Mouse (Mus musculus) liver, embryonic 15.5 days (tissue): ENCODE data around the gene Abcb5. TPM values are rescaled to one million over a fixed set of nuclear protein-coding genes. Genes with fewer than 3 reads are reported as not detected.

Experiments used
- ATAC-seq: fragments of 200-750 bp; cut with Nextera tagmentation; 2 replicates; pipeline ENCODE4 v1.8.0; 2017; ENCODE audit warnings: moderate number of reproducible peaks, mild to moderate bottlenecking, moderate library complexity; ENCODE audit not compliant: insufficient read depth
- H3K27ac ChIP-seq: fragments of 300-500 bp; sonication (generic); replicated peaks from 2 replicates; pipeline ENCODE4 v1.5.1; 2015; ENCODE audit warnings: mild to moderate bottlenecking, inconsistent platforms
- H3K27me3 ChIP-seq: fragments of 300-500 bp; sonication (generic); 2 replicates; pipeline ENCODE4 v1.6.1; 2015; ENCODE audit warnings: mild to moderate bottlenecking, inconsistent platforms
- H3K36me3 ChIP-seq: fragments of 300-500 bp; sonication (generic); replicated peaks from 2 replicates; pipeline ENCODE4 v1.6.1; 2015; ENCODE audit warnings: moderate library complexity, mild to moderate bottlenecking, inconsistent platforms
- H3K4me1 ChIP-seq: fragments of 300-500 bp; sonication (generic); replicated peaks from 2 replicates; pipeline ENCODE4 v1.6.1; 2015; ENCODE audit warnings: inconsistent platforms
- H3K4me2 ChIP-seq: fragments of 300-500 bp; sonication (generic); 2 replicates; pipeline ENCODE4 v1.6.1; 2015; ENCODE audit warnings: moderate library complexity, mild to moderate bottlenecking, inconsistent platforms
- H3K4me3 ChIP-seq: fragments of 300-500 bp; sonication (generic); replicated peaks from 2 replicates; pipeline ENCODE4 v1.5.1; 2015; ENCODE audit warnings: mild to moderate bottlenecking, inconsistent platforms
- H3K9ac ChIP-seq: fragments of 300-500 bp; sonication (generic); 2 replicates; pipeline ENCODE4 v1.6.1; 2015; ENCODE audit warnings: moderate library complexity, mild to moderate bottlenecking, inconsistent platforms
- H3K9me3 ChIP-seq: fragments of 300-500 bp; sonication (generic); replicated peaks from 2 replicates; pipeline ENCODE4 v1.6.1; 2016; ENCODE audit warnings: inconsistent platforms
- WGBS: fragments of 180-500 bp; shearing (Covaris S2); methylation state at CpG from one replicate; pipeline ENCODE4 v1.1.7; 2015; ENCODE audit warnings: mixed read lengths; ENCODE audit not compliant: insufficient replicate concordance; 5-methylcytosine and 5-hydroxymethylcytosine counted together
- polyA plus RNA-seq: library from polyadenylated mRNA; unstranded; fragments of >200 nt; fragmentation: Nextera tagmentation; extraction: Ambion mirVana; gene quantifications from 2 replicates; pipeline ENCODE4 v1.2.1, GENCODE M21; 2015

Abcb5 gene
- polyA plus RNA-seq, 1 experiment from 2014 or later: not detected

DNA sequence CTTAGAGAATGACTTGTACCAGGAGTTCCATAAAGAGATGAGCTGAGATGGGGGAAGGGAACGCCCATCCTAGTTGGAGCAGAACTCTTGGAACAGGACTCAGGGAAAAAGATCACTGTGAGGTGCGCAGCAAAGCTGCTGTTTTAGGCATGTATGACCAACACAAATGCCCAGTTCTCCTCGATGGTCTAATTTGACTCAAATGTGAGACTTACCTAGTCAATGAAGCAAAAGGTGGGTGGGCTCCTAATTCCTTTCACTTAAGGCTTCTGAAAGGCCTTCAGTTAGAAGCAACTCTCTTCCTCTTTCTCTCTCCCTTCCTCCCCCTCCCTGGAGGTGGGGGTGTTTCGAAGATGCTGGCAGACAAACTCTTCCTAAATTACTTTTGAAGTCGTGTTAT, 126.8 kb downstream of the Abcb5 start:
- WGBS: 6% methylated on average over 5 of the region's 5 CpGs
- Histone ChIP-seq H3K9ac (no peak overlapping the region), H3K27ac (no peak overlapping the region), H3K36me3 (no peaks in the 10 kb centered on the region), H3K4me2 (no peak overlapping the region), H3K9me3 (no peaks in the 10 kb centered on the region), H3K4me3 (no peak overlapping the region), H3K4me1 (no peaks in the 10 kb centered on the region), H3K27me3 (peaks cover 94% of the 10 kb centered on the region)
- ATAC-seq: no peak

- Histone ChIP-seq H3K4me3 (no peak overlapping the region), H3K9ac (no peak overlapping the region), H3K27ac (no peak overlapping the region), H3K4me2 (no peak overlapping the region), H3K9me3 (no peaks in the 10 kb centered on the region), H3K4me1 (no peaks in the 10 kb centered on the region), H3K36me3 (no peaks in the 10 kb centered on the region), H3K27me3 (peaks cover 82% of the 10 kb centered on the region)
- ATAC-seq: no peak
- 5% methylated on average over 2 of the region's 2 CpGs for WGBS
These were observed 128.0 kb downstream of the Abcb5 start for GRCm38 (mm10) chr12:118838260-118838659.

DNA sequence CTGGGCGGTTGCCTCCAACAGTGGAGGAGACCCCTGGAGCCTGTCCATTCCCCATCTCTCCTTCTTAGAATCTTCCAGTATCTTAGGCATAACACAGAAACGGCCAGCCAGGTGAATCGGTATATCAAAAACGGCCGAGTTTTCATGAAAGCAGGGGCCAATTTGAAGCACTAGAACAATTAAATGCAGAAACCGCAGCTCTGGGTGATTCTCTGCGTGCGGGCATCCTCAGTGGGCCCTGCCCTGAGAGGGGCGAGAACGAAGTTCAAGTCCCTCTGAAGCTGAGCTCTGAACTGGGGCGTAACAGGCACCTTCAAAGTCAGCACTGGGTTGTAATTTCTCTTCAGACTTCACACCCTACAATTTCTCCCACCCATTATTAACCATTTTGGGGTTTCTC, 128.9 kb downstream of the Abcb5 start:
- no peaks in the 10 kb centered on the region for H3K4me1 ChIP-seq
- no peak for ATAC-seq
- 3% methylated on average over 11 of the region's 11 CpGs for WGBS
- no peaks in the 10 kb centered on the region for H3K36me3 ChIP-seq
- peaks cover 73% of the 10 kb centered on the region for H3K27me3 ChIP-seq
- no peaks in the 10 kb centered on the region for H3K9me3 ChIP-seq
- no peak overlapping the region for H3K27ac ChIP-seq
- no peak overlapping the region for H3K4me3 ChIP-seq
- no peak overlapping the region for H3K9ac ChIP-seq
- peak overlapping the region; percentile 62; the same call in 1 of the 2 replicates for H3K4me2 ChIP-seq

GRCm38 (mm10) chr12:118836411-118837341, 129.5 kb downstream of the Abcb5 start:
- H3K4me3 ChIP-seq: peak overlapping the region; percentile 51
- no peaks in the 10 kb centered on the region for H3K36me3 ChIP-seq
- peak overlapping the region; percentile 62 for H3K4me2 ChIP-seq
- peak; percentile 60 for ATAC-seq
- 1% methylated on average over 72 of the region's 72 CpGs for WGBS
- peaks cover 67% of the 10 kb centered on the region for H3K27me3 ChIP-seq
- H3K9ac ChIP-seq: no peak overlapping the region
- H3K4me1 ChIP-seq: no peaks in the 10 kb centered on the region
- no peaks in the 10 kb centered on the region for H3K9me3 ChIP-seq
- no peak overlapping the region for H3K27ac ChIP-seq

GRCm38 (mm10) chr12:118829881-118830280, 136.3 kb downstream of the Abcb5 start:
- peaks cover 2% of the 10 kb centered on the region for H3K27me3 ChIP-seq
- H3K4me2 ChIP-seq: no peak overlapping the region
- H3K9ac ChIP-seq: no peak overlapping the region
- no peak overlapping the region for H3K27ac ChIP-seq
- H3K36me3 ChIP-seq: no peaks in the 10 kb centered on the region
- no peak overlapping the region for H3K4me3 ChIP-seq
- WGBS: 55% methylated on average over 6 of the region's 6 CpGs
- ATAC-seq: no peak
- H3K4me1 ChIP-seq: no peaks in the 10 kb centered on the region
- no peaks in the 10 kb centered on the region for H3K9me3 ChIP-seq

Other genes starting within 250 kb of the Abcb5 start
- not detected in 2 replicates for gene Sp8, start 120.1 kb downstream of the Abcb5 start, polyA plus RNA-seq